Mouse (Mus musculus): ENCODE measurements around the gene Slc7a8. TPM values are rescaled to one million over a fixed set of nuclear protein-coding genes. Genes with fewer than 3 reads are reported as not detected.

Gene Slc7a8
- 2.7 and 3.0 TPM in 2 replicates for polyA plus RNA-seq (2014; fragmentation: Nextera tagmentation; extraction: Ambion mirVana)

GRCm38 (mm10) chr14:54781610-54782365, at the start of gene Slc7a8:
Gene Slc7a8 (minus strand): TSS chr14:54781946.
- WGBS, result 1% methylated on average over 37 of the region's 37 CpGs

GRCm38 (mm10) chr14:54823716-54824115, 42.0 kb upstream of the Slc7a8 start:
- no peaks in the 10 kb centered on the region for H3K36me3 ChIP-seq (ENCODE audit: insufficient read depth)
- no peak for ATAC-seq (ENCODE audit: insufficient read depth)
- no peak overlapping the region for H3K27ac ChIP-seq (ENCODE audit: low read depth)
- no peak overlapping the region for H3K9ac ChIP-seq
- no peak overlapping the region for H3K4me2 ChIP-seq
- WGBS, result 88% methylated on average over 1 of the region's 1 CpGs
- no peaks in the 10 kb centered on the region for H3K27me3 ChIP-seq (ENCODE audit: insufficient read depth, low read length)
- no peaks in the 10 kb centered on the region for H3K9me3 ChIP-seq (ENCODE audit: low read depth, low read length)
- no peak overlapping the region for H3K4me3 ChIP-seq (ENCODE audit: low read depth, low read length)
- H3K4me1 ChIP-seq (ENCODE audit: insufficient read depth), result no peaks in the 10 kb centered on the region
- no peak for TF ChIP-seq CTCF (IDR thresholded peaks at IDR 0.05; ENCODE audit: low read depth)
- DNase-seq, result no peak

More at GRCm38 (mm10) chr14:54781610-54782365, at the start of gene Slc7a8:
- H3K4me2 ChIP-seq, result peak within 1 kb of the TSS; percentile 93
- DNase-seq, result peak; percentile 71
- no peak for TF ChIP-seq CTCF (IDR thresholded peaks at IDR 0.05; ENCODE audit: low read depth)
- H3K4me3 ChIP-seq (ENCODE audit: low read depth, low read length), result peak within 1 kb of the TSS; percentile 48
- no peaks in the 10 kb centered on the region for H3K9me3 ChIP-seq (ENCODE audit: low read depth, low read length)
- no peak within 1 kb of the TSS for H3K27ac ChIP-seq (ENCODE audit: low read depth)
- ATAC-seq (ENCODE audit: insufficient read depth), result peak; percentile 57
- H3K4me1 ChIP-seq (ENCODE audit: insufficient read depth), result no peaks in the 10 kb centered on the region
- H3K9ac ChIP-seq, result peak within 1 kb of the TSS; percentile 40
- H3K36me3 ChIP-seq (ENCODE audit: insufficient read depth), result no peaks in the 10 kb centered on the region
- H3K27me3 ChIP-seq (ENCODE audit: insufficient read depth, low read length), result peaks cover 26% of the 10 kb centered on the region

GRCm38 (mm10) chr14:54822301-54822700, 40.6 kb upstream of the Slc7a8 start:
- Histone ChIP-seq H3K4me1 (ENCODE audit: insufficient read depth) (no peaks in the 10 kb centered on the region), H3K9me3 (ENCODE audit: low read depth, low read length) (no peaks in the 10 kb centered on the region), H3K27me3 (ENCODE audit: insufficient read depth, low read length) (no peaks in the 10 kb centered on the region), H3K4me2 (no peak overlapping the region), H3K36me3 (ENCODE audit: insufficient read depth) (no peaks in the 10 kb centered on the region), H3K9ac (no peak overlapping the region), H3K27ac (ENCODE audit: low read depth) (no peak overlapping the region), H3K4me3 (ENCODE audit: low read depth, low read length) (no peak overlapping the region)
- ATAC-seq (ENCODE audit: insufficient read depth) (no peak), DNase-seq (no peak)
- no peak for TF ChIP-seq CTCF (IDR thresholded peaks at IDR 0.05; ENCODE audit: low read depth)
- WGBS, result 71% methylated on average over 2 of the region's 2 CpGs

GRCm38 (mm10) chr14:54817791-54818190, 36.0 kb upstream of the Slc7a8 start:
- ATAC-seq (ENCODE audit: insufficient read depth) (no peak), DNase-seq (peak; percentile 55)
- H3K27ac ChIP-seq (ENCODE audit: low read depth), result no peak overlapping the region
- peak; percentile 63 for TF ChIP-seq CTCF (IDR thresholded peaks at IDR 0.05; ENCODE audit: low read depth)
- H3K9ac ChIP-seq, result no peak overlapping the region
- no peaks in the 10 kb centered on the region for H3K27me3 ChIP-seq (ENCODE audit: insufficient read depth, low read length)
- no peaks in the 10 kb centered on the region for H3K9me3 ChIP-seq (ENCODE audit: low read depth, low read length)
- no peak overlapping the region for H3K4me3 ChIP-seq (ENCODE audit: low read depth, low read length)
- H3K4me1 ChIP-seq (ENCODE audit: insufficient read depth), result no peaks in the 10 kb centered on the region
- H3K4me2 ChIP-seq, result no peak overlapping the region
- H3K36me3 ChIP-seq (ENCODE audit: insufficient read depth), result no peaks in the 10 kb centered on the region
- 41% methylated on average over 2 of the region's 2 CpGs for WGBS

GRCm38 (mm10) chr14:54815737-54816136, 34.0 kb upstream of the Slc7a8 start:
- Histone ChIP-seq H3K4me3 (ENCODE audit: low read depth, low read length) (no peak overlapping the region), H3K27ac (ENCODE audit: low read depth) (no peak overlapping the region), H3K9me3 (ENCODE audit: low read depth, low read length) (no peaks in the 10 kb centered on the region), H3K9ac (no peak overlapping the region), H3K27me3 (ENCODE audit: insufficient read depth, low read length) (no peaks in the 10 kb centered on the region), H3K4me2 (no peak overlapping the region), H3K4me1 (ENCODE audit: insufficient read depth) (no peaks in the 10 kb centered on the region), H3K36me3 (ENCODE audit: insufficient read depth) (no peaks in the 10 kb centered on the region)
- DNase-seq (no peak), ATAC-seq (ENCODE audit: insufficient read depth) (no peak)
- no peak for TF ChIP-seq CTCF (IDR thresholded peaks at IDR 0.05; ENCODE audit: low read depth)
- 41% methylated on average over 3 of the region's 3 CpGs for WGBS

GRCm38 (mm10) chr14:54813991-54814390, 32.2 kb upstream of the Slc7a8 start, which contains the start of gene Rnf212b:
Gene Rnf212b (plus strand): TSS chr14:54814141.
- H3K27me3 ChIP-seq (ENCODE audit: insufficient read depth, low read length), result no peaks in the 10 kb centered on the region
- DNase-seq, result no peak
- 82% methylated on average over 29 of the region's 29 CpGs for WGBS
- H3K27ac ChIP-seq (ENCODE audit: low read depth), result no peak within 1 kb of the TSS
- no peaks in the 10 kb centered on the region for H3K4me1 ChIP-seq (ENCODE audit: insufficient read depth)
- H3K9me3 ChIP-seq (ENCODE audit: low read depth, low read length), result no peaks in the 10 kb centered on the region
- no peak for ATAC-seq (ENCODE audit: insufficient read depth)
- no peak within 1 kb of the TSS for H3K4me2 ChIP-seq
- H3K9ac ChIP-seq, result no peak within 1 kb of the TSS
- no peak within 1 kb of the TSS for H3K4me3 ChIP-seq (ENCODE audit: low read depth, low read length)
- H3K36me3 ChIP-seq (ENCODE audit: insufficient read depth), result no peaks in the 10 kb centered on the region
- no peak for TF ChIP-seq CTCF (IDR thresholded peaks at IDR 0.05; ENCODE audit: low read depth)

- no peak for ATAC-seq (ENCODE audit: insufficient read depth)
- no peaks in the 10 kb centered on the region for H3K36me3 ChIP-seq (ENCODE audit: insufficient read depth)
- H3K4me3 ChIP-seq (ENCODE audit: low read depth, low read length), result no peak overlapping the region
- H3K4me1 ChIP-seq (ENCODE audit: insufficient read depth), result no peaks in the 10 kb centered on the region
- no peak overlapping the region for H3K4me2 ChIP-seq
- H3K27ac ChIP-seq (ENCODE audit: low read depth), result no peak overlapping the region
- H3K9me3 ChIP-seq (ENCODE audit: low read depth, low read length), result no peaks in the 10 kb centered on the region
- no peak for DNase-seq
- no peaks in the 10 kb centered on the region for H3K27me3 ChIP-seq (ENCODE audit: insufficient read depth, low read length)
- H3K9ac ChIP-seq, result no peak overlapping the region
- 67% methylated on average over 3 of the region's 3 CpGs for WGBS
- no peak for TF ChIP-seq CTCF (IDR thresholded peaks at IDR 0.05; ENCODE audit: low read depth)
Measured at GRCm38 (mm10) chr14:54809668-54810033, 27.9 kb upstream of the Slc7a8 start.
